Mouse (Mus musculus) cortical plate, adult 2 months (tissue): ENCODE results near the gene Rab37.

ENCODE experiments used
- CTCF ChIP-seq: fragments of 200-500 bp; IDR thresholded peaks from 2 replicates; pipeline ENCODE4 v1.5.1; 2011; ENCODE audit warnings: mild to moderate bottlenecking, control low read depth, low read length; ENCODE audit not compliant: insufficient read depth; ENCODE audit errors: extremely low read depth
- POLR2A ChIP-seq: fragments of 200-500 bp; IDR thresholded peaks from 2 replicates; pipeline ENCODE4 v1.6.1; 2011; ENCODE audit warnings: mild to moderate bottlenecking, low read length, control low read depth; ENCODE audit not compliant: insufficient read depth; ENCODE audit errors: extremely low read depth

GRCm38 (mm10) chr11:115176399-115177190 lies 85.4 kb downstream of the Rab37 start:
- TF ChIP-seq CTCF = no peak
- TF ChIP-seq POLR2A = no peak
